Mouse (Mus musculus) limb, embryonic 11.5 days (tissue): ENCODE data around the gene Cops7b. TPM values are rescaled to one million over a fixed set of nuclear protein-coding genes. Genes with fewer than 3 reads are reported as not detected.
"Not testable (repeated sequence)": the region's sequence is repeated elsewhere in the genome, so short reads cannot be mapped to it uniquely, and the experiment has no call there.

ENCODE experiments used
- ATAC-seq: fragments of 200-750 bp; cut with Nextera tagmentation; 2 replicates; pipeline ENCODE4 v1.8.0; 2017; ENCODE audit warnings: low read depth; ENCODE audit not compliant: insufficient number of reproducible peaks, low FRiP score, low TSS enrichment
- DNase-seq: peaks from one replicate; pipeline ENCODE4 v3.0.0-alpha.2; 2015; ENCODE audit warnings: low spot score
- H3K27ac ChIP-seq: fragments of 300-500 bp; sonication (generic); replicated peaks from 2 replicates; pipeline ENCODE4 v1.5.1; 2014; ENCODE audit warnings: low read depth, mild to moderate bottlenecking, low read length
- H3K27me3 ChIP-seq: fragments of 300-500 bp; sonication (generic); 2 replicates; pipeline ENCODE4 v1.6.1; 2014; ENCODE audit warnings: mild to moderate bottlenecking, low read length, mixed read lengths; ENCODE audit not compliant: control insufficient read depth, insufficient read depth
- H3K36me3 ChIP-seq: fragments of 300-500 bp; sonication (generic); 2 replicates; pipeline ENCODE4 v1.6.1; 2014; ENCODE audit warnings: mild to moderate bottlenecking, low read length, moderate library complexity, mixed read lengths; ENCODE audit not compliant: control insufficient read depth, insufficient read depth
- H3K4me1 ChIP-seq: fragments of 300-500 bp; sonication (generic); 2 replicates; pipeline ENCODE4 v1.6.1; 2014; ENCODE audit warnings: low read length, mixed read lengths; ENCODE audit not compliant: control insufficient read depth, insufficient read depth
- H3K4me2 ChIP-seq: fragments of 300-500 bp; sonication (generic); 2 replicates; pipeline ENCODE4 v1.6.1; 2014; ENCODE audit warnings: low read depth, mild to moderate bottlenecking, moderate library complexity; ENCODE audit not compliant: severe bottlenecking
- H3K4me3 ChIP-seq: fragments of 300-500 bp; sonication (generic); 2 replicates; pipeline ENCODE4 v1.5.1; 2014; ENCODE audit warnings: low read depth, low read length
- H3K9ac ChIP-seq: fragments of 300-500 bp; sonication (generic); 2 replicates; pipeline ENCODE4 v1.6.1; 2014; ENCODE audit warnings: mild to moderate bottlenecking, low read length
- H3K9me3 ChIP-seq: fragments of 300-500 bp; sonication (generic); 2 replicates; pipeline ENCODE4 v1.6.1; 2016; ENCODE audit warnings: low read length; ENCODE audit not compliant: control insufficient read depth
- WGBS: fragments of 180-500 bp; shearing (Covaris S2); extraction: QIAGEN DNeasy Blood & Tissue Kit; methylation state at CpG from one replicate; pipeline ENCODE4 v1.1.7; 2014; 5-methylcytosine and 5-hydroxymethylcytosine counted together
- polyA plus RNA-seq: library from polyadenylated mRNA; unstranded; fragments of >200 nt; fragmentation: Nextera tagmentation; extraction: Ambion mirVana; gene quantifications from 2 replicates; pipeline ENCODE4 v1.2.1, GENCODE M21; 2014

The Cops7b gene
- polyA plus RNA-seq: 57.8 and 61.6 TPM in 2 replicates

DNA sequence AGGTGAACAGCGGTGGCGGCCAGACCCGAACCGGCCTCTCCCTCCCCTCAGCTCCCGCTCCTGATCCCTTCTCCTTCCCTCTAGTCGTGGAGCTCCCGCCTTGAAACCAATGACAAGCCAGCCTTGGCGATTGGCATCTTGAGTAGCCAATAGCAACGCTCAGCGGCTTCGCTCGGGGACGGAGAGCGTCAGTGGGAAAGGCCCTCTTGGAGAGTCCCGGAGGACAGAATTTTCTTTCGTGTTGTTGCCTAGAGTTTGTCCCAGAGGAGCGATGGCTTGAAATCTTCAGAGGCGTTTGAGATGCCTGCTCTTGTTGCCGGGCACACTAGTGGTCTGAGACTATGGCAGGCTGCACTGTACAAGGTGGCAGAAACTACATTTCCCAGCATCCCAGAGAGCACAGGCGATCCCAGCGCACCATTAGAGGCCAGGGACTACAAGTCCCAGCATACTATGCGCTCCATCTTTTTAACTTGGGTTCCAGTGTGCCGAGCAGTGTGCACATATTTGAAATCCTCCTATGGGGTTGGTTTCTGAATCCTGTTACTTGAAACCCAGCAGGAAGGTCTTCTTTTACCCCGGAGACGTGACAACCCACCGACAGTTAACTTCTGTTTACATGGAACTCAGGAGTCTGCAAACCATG lies at the start of gene Cops7b, which contains the start of gene Pde6d:
Gene Cops7b (plus strand): TSS at position 454 of the 646 bp plus-strand sequence.
Gene Pde6d (minus strand): TSS at position 179 of the 646 bp plus-strand sequence.
- Histone ChIP-seq H3K36me3 (no peaks in the 10 kb centered on the region; the same call in 1 of the 2 replicates), H3K27ac (no peak within 1 kb of the TSS), H3K4me3 (peak within 1 kb of the TSS; percentile 80), H3K9me3 (no peaks in the 10 kb centered on the region), H3K4me2 (peak within 1 kb of the TSS; percentile 80), H3K27me3 (no peaks in the 10 kb centered on the region), H3K4me1 (no peaks in the 10 kb centered on the region), H3K9ac (peak within 1 kb of the TSS; percentile 79)
- peak; percentile 97 for DNase-seq
- ATAC-seq: peak; percentile 98
- 0% methylated on average over 26 of the region's 26 CpGs for WGBS

DNA sequence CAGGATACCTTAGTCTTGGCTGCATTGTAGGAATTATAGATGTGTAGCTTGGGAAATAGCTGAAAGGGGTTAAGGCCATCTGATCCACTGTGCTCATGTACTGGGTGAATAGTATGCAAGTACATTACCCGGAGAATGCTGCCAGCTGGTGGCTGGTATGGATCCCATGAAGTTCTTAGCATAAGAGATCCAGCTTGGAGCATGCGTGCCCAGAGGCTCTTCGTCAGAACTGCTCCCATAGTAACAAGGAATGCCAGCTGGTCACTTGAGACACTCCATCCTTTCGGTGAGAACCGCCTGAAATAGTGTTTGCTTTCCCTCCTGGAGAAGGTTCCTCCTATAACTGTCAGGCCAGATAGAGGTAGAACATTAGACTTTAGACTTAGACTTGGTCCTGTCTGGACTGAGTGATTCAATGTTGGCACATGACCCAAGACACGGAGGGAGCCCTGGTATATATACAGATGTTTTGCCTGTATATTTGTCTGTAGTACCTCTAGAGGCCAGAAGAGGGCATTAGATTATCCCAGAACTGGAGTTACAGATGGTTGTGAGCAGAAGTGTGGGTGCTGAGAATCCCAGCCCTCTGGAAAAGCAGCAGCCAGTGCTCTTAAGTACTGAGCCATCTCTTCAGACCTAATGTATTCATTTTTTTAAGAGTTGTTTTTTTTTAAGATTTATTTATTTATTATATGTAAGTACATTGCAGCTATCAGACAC lies 49.1 kb upstream of the Cops7b start:
- Histone ChIP-seq H3K9ac (no peak overlapping the region), H3K9me3 (no peaks in the 10 kb centered on the region), H3K4me1 (peaks cover 14% of the 10 kb centered on the region; the same call in 1 of the 2 replicates), H3K27ac (no peak overlapping the region), H3K4me2 (no peak overlapping the region), H3K36me3 (peaks cover 18% of the 10 kb centered on the region; the same call in 1 of the 2 replicates), H3K27me3 (no peaks in the 10 kb centered on the region), H3K4me3 (no peak overlapping the region)
- 87% methylated on average over 6 of the region's 6 CpGs for WGBS
- ATAC-seq (no peak), DNase-seq (no peak)

DNA sequence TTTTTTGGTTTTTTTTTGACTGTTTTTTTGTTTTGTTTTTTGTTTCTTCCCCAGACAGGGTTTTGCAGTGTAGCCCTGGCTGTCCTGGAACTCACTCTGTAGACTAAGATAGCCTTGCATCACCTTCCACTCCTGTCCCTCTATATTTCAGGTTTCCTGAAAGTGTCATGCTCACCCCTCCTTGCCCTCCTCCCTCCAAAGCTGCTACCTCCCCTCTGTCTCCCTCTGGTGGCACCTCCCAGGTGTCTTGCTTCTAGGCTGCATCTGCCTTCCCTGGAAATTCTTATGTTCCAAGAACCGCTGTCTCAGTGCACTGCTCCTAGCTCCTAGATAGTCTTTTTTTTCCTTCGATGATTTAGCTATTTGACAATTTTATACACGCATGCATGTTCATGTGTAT lies 44.3 kb upstream of the Cops7b start:
- Histone ChIP-seq H3K27me3 (no peaks in the 10 kb centered on the region), H3K9me3 (no peaks in the 10 kb centered on the region), H3K9ac (no peak overlapping the region), H3K4me1 (no peaks in the 10 kb centered on the region), H3K4me3 (no peak overlapping the region), H3K27ac (no peak overlapping the region), H3K4me2 (no peak overlapping the region), H3K36me3 (peaks cover 5% of the 10 kb centered on the region; the same call in 1 of the 2 replicates)
- no peak for DNase-seq
- no peak for ATAC-seq
- 61% methylated on average over 3 of the region's 3 CpGs for WGBS

DNA sequence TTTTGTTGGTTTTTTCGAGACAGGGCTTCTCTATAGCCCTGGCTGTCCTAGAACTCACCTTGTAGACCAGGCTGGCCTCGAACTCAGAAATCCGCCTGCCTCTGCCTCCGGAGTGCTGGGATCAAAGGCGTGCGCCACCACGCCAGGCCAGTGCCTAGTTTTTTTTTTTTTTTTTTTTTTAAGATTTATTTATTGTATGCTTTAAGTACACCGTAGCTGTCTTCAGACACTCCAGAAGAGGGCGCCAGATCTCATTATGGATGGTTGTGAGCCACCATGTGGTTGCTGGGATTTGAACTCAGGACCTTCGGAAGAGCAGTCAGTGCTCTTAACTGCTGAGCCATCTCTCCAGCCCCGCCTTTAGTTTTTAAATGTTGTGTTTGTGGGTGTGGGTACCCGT lies 43.1 kb upstream of the Cops7b start:
- H3K4me3 ChIP-seq, H3K9ac ChIP-seq, DNase-seq, H3K9me3 ChIP-seq, H3K4me2 ChIP-seq, H3K4me1 ChIP-seq, H3K27ac ChIP-seq, ATAC-seq, H3K36me3 ChIP-seq, H3K27me3 ChIP-seq: not testable (repeated sequence)
- 90% methylated on average over 12 of the region's 12 CpGs for WGBS

DNA sequence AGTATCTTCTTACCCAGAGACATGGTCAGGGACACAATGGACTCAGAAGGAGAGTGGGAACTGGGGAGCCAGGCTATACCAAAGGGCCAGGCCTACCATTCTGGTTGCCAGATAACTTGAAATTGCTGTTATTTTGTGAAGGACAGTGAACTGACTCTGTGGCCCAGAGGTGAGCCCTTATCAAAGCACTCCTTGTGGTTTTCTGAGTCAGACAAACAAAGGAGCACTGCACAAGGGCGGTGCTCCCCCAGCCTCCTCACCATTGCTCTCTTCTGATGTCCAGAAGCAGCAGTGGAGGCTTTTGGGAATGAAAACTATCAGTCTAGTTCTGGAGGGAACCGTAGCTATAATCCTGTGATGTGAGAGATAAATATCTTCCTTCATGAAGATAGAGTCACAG lies 40.1 kb upstream of the Cops7b start:
- no peak for ATAC-seq
- H3K4me2 ChIP-seq: no peak overlapping the region
- no peak for DNase-seq
- no peaks in the 10 kb centered on the region for H3K4me1 ChIP-seq
- WGBS: 89% methylated on average over 2 of the region's 2 CpGs
- H3K4me3 ChIP-seq: no peak overlapping the region
- H3K9me3 ChIP-seq: no peaks in the 10 kb centered on the region
- H3K27ac ChIP-seq: no peak overlapping the region
- no peaks in the 10 kb centered on the region for H3K27me3 ChIP-seq
- no peak overlapping the region for H3K9ac ChIP-seq
- H3K36me3 ChIP-seq: peaks cover 9% of the 10 kb centered on the region

DNA sequence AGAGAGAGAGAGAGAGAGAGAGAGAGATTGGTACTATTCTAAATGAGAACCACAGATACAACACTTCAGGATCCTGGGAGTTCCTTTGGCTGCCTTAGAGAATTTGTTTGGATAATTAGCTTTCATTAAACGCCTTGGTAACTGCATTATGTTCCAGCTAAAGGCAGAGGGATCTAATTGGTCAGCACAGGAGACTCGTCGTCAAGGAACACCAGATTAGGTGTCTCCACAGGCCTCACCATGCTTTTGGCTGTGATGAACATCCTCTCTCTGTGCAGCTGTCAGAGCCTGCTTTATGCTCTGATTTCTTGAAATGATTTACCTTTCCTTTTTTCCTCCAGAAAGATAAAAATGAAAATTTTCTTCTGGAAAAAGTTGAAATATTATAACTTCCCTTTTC lies 35.9 kb upstream of the Cops7b start:
- Histone ChIP-seq H3K9ac (no peak overlapping the region), H3K36me3 (peaks cover 9% of the 10 kb centered on the region), H3K4me3 (no peak overlapping the region), H3K4me2 (no peak overlapping the region), H3K27ac (no peak overlapping the region), H3K9me3 (no peaks in the 10 kb centered on the region), H3K27me3 (no peaks in the 10 kb centered on the region), H3K4me1 (no peaks in the 10 kb centered on the region)
- WGBS: 62% methylated on average over 3 of the region's 3 CpGs
- no peak for DNase-seq
- ATAC-seq: no peak

DNA sequence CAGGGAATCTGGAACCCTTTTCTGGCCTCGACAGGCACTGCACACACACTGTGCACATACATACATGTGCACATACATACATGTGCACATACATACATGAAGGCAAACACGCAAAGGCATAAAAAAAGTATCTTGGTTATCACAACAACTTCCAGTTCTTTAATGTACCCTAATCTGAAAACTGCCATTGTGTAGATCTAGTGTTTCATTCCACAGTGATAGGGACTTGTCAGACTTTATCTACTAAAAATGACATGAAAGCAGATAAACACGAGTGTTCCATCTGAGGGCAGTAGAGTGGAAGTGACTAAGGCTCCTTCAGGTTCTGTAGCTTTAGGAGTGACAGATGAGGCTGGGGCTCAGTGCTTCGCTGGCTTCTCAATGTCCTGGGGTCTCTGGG lies 31.4 kb upstream of the Cops7b start:
- no peak overlapping the region for H3K27ac ChIP-seq
- H3K4me2 ChIP-seq: no peak overlapping the region
- no peaks in the 10 kb centered on the region; the same call in 1 of the 2 replicates for H3K36me3 ChIP-seq
- H3K9me3 ChIP-seq: no peaks in the 10 kb centered on the region
- no peak for ATAC-seq
- no peaks in the 10 kb centered on the region for H3K27me3 ChIP-seq
- H3K4me1 ChIP-seq: no peaks in the 10 kb centered on the region
- H3K9ac ChIP-seq: no peak overlapping the region
- no peak for DNase-seq
- no peak overlapping the region for H3K4me3 ChIP-seq
- WGBS: 85% methylated on average over 4 of the region's 4 CpGs

DNA sequence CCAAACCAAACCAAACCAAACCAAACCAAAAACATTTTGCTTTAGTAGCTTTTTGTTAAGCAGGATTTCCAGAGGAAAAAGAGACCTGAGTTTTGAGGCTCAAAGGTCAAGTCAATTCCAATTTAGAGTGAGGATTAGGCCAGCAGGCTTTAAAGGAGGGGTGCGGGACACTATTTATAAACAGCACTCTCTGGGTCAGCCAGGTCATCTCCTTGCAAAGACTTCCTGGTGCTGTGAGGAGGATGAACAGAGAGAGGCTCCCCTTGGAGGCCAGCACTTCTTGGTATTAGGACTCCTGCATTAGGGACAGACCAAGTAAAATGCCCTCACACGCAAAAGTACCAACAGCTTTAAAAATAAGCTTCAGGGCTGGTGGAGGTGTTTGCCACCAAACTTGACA lies 30.8 kb upstream of the Cops7b start:
- Histone ChIP-seq H3K36me3 (no peaks in the 10 kb centered on the region; the same call in 1 of the 2 replicates), H3K4me2 (no peak overlapping the region), H3K27me3 (no peaks in the 10 kb centered on the region), H3K9me3 (no peaks in the 10 kb centered on the region), H3K9ac (no peak overlapping the region), H3K4me3 (no peak overlapping the region), H3K27ac (no peak overlapping the region), H3K4me1 (no peaks in the 10 kb centered on the region)
- ATAC-seq: no peak
- WGBS: 46% methylated on average over 2 of the region's 2 CpGs
- no peak for DNase-seq
